Mouse (Mus musculus) testis, adult 2 months (tissue): ENCODE results near the gene Pik3c2a.

Experiments
- CTCF ChIP-seq: fragments of 200-500 bp; IDR thresholded peaks from 2 replicates; pipeline ENCODE4 v1.5.1; 2012; ENCODE audit warnings: low read depth, mild to moderate bottlenecking, inconsistent platforms, low read length, moderate library complexity; ENCODE audit not compliant: control insufficient read depth, insufficient read depth, insufficient replicate concordance
- POLR2A ChIP-seq: fragments of 200-500 bp; IDR thresholded peaks from 2 replicates; pipeline ENCODE4 v1.6.1; 2012; ENCODE audit warnings: low read depth, mild to moderate bottlenecking, inconsistent platforms, low read length, moderate library complexity; ENCODE audit not compliant: control insufficient read depth

DNA sequence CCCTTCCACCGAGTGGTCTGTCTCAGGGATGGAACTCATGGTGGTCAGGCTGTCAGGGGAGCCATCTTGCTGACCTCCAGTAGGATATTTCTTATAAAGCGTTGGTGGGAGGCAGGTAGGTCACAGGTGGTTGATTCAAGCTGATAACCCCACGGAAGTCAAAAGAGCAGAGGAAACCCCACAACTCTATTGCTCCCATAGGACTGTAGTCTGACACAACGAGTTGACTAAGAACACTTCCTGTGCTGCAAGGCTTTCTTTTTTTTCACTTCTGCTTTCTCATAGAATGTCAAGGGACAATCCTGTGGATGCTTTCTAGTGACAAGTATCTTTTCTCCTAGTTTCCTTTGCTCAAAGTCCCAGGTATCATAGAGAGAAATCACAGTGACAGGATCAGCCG lies 33.0 kb upstream of the Pik3c2a start:
- TF ChIP-seq CTCF (no peak), POLR2A (no peak)
